Mouse (Mus musculus) liver, postnatal 0 days (tissue): ENCODE data around the gene Olfr541. TPM values are rescaled to one million over a fixed set of nuclear protein-coding genes. Genes with fewer than 3 reads are reported as not detected.
"Not testable (repeated sequence)": the region's sequence is repeated elsewhere in the genome, so short reads cannot be mapped to it uniquely, and the experiment has no call there.

ENCODE experiments used
- ATAC-seq: fragments of 200-750 bp; cut with Nextera tagmentation; 2 replicates; pipeline ENCODE4 v1.8.0; 2017; ENCODE audit warnings: mild to moderate bottlenecking, moderate library complexity
- DNase-seq: peaks from one replicate; pipeline ENCODE4 v3.0.0-alpha.2; 2016
- H3K27ac ChIP-seq: fragments of 300-500 bp; sonication (generic); 2 replicates; pipeline ENCODE4 v1.5.1; 2014; ENCODE audit warnings: antibody characterized with exemption, moderate library complexity, mild to moderate bottlenecking, low read depth
- H3K27me3 ChIP-seq: fragments of 300-500 bp; sonication (generic); 2 replicates; pipeline ENCODE4 v1.6.1; 2014; ENCODE audit warnings: low read length, control low read depth, mixed read lengths; ENCODE audit not compliant: insufficient read depth
- H3K36me3 ChIP-seq: fragments of 300-500 bp; sonication (generic); replicated peaks from 2 replicates; pipeline ENCODE4 v1.6.1; 2014; ENCODE audit warnings: mild to moderate bottlenecking, control low read depth, low read length, moderate library complexity, mixed read lengths; ENCODE audit not compliant: insufficient read depth
- H3K4me1 ChIP-seq: fragments of 300-500 bp; sonication (generic); 2 replicates; pipeline ENCODE4 v1.6.1; 2014; ENCODE audit warnings: antibody characterized with exemption, mild to moderate bottlenecking, control low read depth; ENCODE audit not compliant: insufficient read depth
- H3K4me2 ChIP-seq: fragments of 300-500 bp; sonication (generic); 2 replicates; pipeline ENCODE4 v1.6.1; 2014; ENCODE audit warnings: low read depth, mild to moderate bottlenecking, low read length, moderate library complexity, mixed read lengths
- H3K4me3 ChIP-seq: fragments of 300-500 bp; sonication (generic); 2 replicates; pipeline ENCODE4 v1.5.1; 2014; ENCODE audit warnings: low read depth, low read length
- H3K9ac ChIP-seq: fragments of 300-500 bp; sonication (generic); replicated peaks from 2 replicates; pipeline ENCODE4 v1.6.1; 2014; ENCODE audit warnings: mild to moderate bottlenecking, moderate library complexity
- H3K9me3 ChIP-seq: fragments of 300-500 bp; sonication (generic); 2 replicates; pipeline ENCODE4 v1.6.1; 2016; ENCODE audit warnings: mild to moderate bottlenecking, control low read depth, low read length, mixed read lengths
- CTCF ChIP-seq: sonication (generic); IDR thresholded peaks from 2 replicates; pipeline ENCODE4 v1.5.1; 2016; ENCODE audit warnings: antibody characterized with exemption, low read depth
- EP300 ChIP-seq: IDR thresholded peaks from 2 replicates; pipeline ENCODE4 v1.6.1; 2016; ENCODE audit warnings: antibody characterized with exemption, low read depth, mild to moderate bottlenecking
- WGBS: fragments of 180-500 bp; shearing (Covaris S2); extraction: QIAGEN DNeasy Blood & Tissue Kit; methylation state at CpG from one replicate; pipeline ENCODE4 v1.1.7; 2014; ENCODE audit not compliant: insufficient replicate concordance; 5-methylcytosine and 5-hydroxymethylcytosine counted together
- polyA plus RNA-seq: library from polyadenylated mRNA; unstranded; fragments of >200 nt; fragmentation: Nextera tagmentation; extraction: Ambion mirVana; gene quantifications from 2 replicates; pipeline ENCODE4 v1.2.1, GENCODE M21; 2015

Olfr541 gene
- not detected in 2 replicates for polyA plus RNA-seq

DNA sequence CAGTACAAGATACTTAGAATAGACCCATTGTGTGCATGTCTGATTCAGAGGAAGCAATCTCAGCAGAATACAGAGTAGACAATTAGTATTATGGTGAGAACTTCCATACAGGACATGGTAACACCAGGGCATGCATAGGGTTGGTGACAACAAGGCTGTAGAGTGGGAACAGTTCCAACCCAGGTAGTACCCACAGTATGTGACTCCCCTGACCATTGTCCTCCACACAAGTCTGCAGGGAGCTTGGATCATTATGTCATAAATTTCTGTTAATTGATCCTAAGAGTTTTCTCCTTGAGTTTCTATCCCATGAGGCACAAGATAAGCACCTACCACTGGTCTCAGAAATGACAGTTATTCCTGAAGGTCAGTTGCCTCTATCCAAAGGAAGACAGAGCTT lies at the start of gene Olfr541:
Gene Olfr541 (plus strand): TSS at position 301 of the 400 bp plus-strand sequence.
- H3K9me3 ChIP-seq: no peaks in the 10 kb centered on the region
- ATAC-seq (no peak), DNase-seq (no peak)
- H3K4me1 ChIP-seq: no peaks in the 10 kb centered on the region
- no peaks in the 10 kb centered on the region for H3K36me3 ChIP-seq
- H3K27me3 ChIP-seq: no peaks in the 10 kb centered on the region
- H3K4me3 ChIP-seq: no peak within 1 kb of the TSS
- no peak within 1 kb of the TSS for H3K27ac ChIP-seq
- H3K4me2 ChIP-seq: no peak within 1 kb of the TSS
- H3K9ac ChIP-seq: no peak within 1 kb of the TSS
- TF ChIP-seq CTCF (no peak), EP300 (no peak)

- no peak for TF ChIP-seq CTCF
- no peak for TF ChIP-seq EP300
- 66% methylated on average over 4 of the region's 4 CpGs for WGBS
- Histone ChIP-seq H3K9ac (no peak within 1 kb of the TSS), H3K4me1 (no peaks in the 10 kb centered on the region), H3K9me3 (no peaks in the 10 kb centered on the region), H3K4me2 (no peak within 1 kb of the TSS), H3K36me3 (no peaks in the 10 kb centered on the region), H3K4me3 (no peak within 1 kb of the TSS), H3K27me3 (no peaks in the 10 kb centered on the region), H3K27ac (no peak within 1 kb of the TSS)
- ATAC-seq: no peak
- DNase-seq: no peak
Measured at GRCm38 (mm10) chr7:140659630-140660029, 37.4 kb upstream of the Olfr541 start, which contains the start of gene Olfr539. Gene Olfr539, plus strand, starts transcription at chr7:140659930.

GRCm38 (mm10) chr7:140670693-140671092 lies 26.4 kb upstream of the Olfr541 start:
- not testable (repeated sequence) for H3K4me1 ChIP-seq, H3K36me3 ChIP-seq, H3K27ac ChIP-seq, ATAC-seq, H3K27me3 ChIP-seq, DNase-seq, H3K9ac ChIP-seq, H3K4me3 ChIP-seq, H3K4me2 ChIP-seq, H3K9me3 ChIP-seq
- WGBS: 67% methylated on average over 3 of the region's 3 CpGs

GRCm38 (mm10) chr7:140675863-140676262 lies 21.2 kb upstream of the Olfr541 start:
- Histone ChIP-seq H3K4me3 (no peak overlapping the region), H3K27me3 (no peaks in the 10 kb centered on the region), H3K4me1 (no peaks in the 10 kb centered on the region), H3K4me2 (no peak overlapping the region), H3K27ac (no peak overlapping the region), H3K36me3 (no peaks in the 10 kb centered on the region), H3K9me3 (no peaks in the 10 kb centered on the region), H3K9ac (no peak overlapping the region)
- DNase-seq: no peak
- no peak for TF ChIP-seq CTCF
- no peak for TF ChIP-seq EP300
- 8% methylated on average over 4 of the region's 6 CpGs for WGBS
- no peak for ATAC-seq

DNA sequence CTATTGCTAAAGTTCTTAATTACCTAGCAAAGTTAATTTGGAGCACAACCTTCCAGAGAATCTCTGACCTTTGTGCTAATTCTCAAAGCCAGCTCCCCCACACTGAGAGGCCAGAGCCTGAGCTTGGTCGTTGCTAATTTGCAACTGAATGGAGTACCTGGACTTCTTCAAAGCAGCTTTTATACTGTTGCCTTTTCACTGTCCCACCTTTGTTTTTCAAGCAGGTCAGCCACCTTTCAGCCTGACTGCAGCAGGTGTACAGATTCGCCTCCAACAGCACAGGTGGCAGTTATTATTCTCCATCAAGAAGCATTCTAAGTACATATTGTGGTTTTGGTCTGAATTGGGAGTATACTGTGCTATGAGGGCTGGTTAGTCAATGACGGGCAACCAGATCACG lies 17.5 kb upstream of the Olfr541 start:
- DNase-seq, H3K36me3 ChIP-seq, H3K4me1 ChIP-seq, H3K9me3 ChIP-seq, H3K4me3 ChIP-seq, H3K27ac ChIP-seq, H3K27me3 ChIP-seq, ATAC-seq, H3K9ac ChIP-seq, H3K4me2 ChIP-seq: not testable (repeated sequence)
- 65% methylated on average over 4 of the region's 4 CpGs for WGBS

DNA sequence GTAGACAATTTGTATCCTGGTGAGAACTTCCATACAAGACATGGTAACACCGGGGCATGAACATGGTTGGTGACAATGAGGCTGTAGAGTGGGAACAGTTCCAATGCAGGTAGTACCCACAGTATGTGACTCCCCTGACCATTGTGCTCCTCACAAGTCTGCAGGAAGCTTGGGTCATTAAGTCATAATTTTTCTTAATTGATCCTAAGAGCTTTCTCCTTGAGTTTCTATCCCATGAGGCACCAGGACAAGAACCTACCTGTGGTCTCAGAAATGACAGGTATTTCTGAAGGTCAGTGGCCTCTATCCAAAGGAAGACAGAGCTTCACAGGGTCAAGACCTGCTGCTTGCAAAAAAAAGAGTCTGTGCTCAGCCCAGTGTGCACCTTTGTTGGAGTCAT lies 15.4 kb upstream of the Olfr541 start, which contains the start of gene Olfr45:
Gene Olfr45 (plus strand): TSS at position 301 of the 400 bp plus-strand sequence.
- H3K9me3 ChIP-seq: no peaks in the 10 kb centered on the region
- 69% methylated on average over 1 of the region's 1 CpGs for WGBS
- ATAC-seq (no peak), DNase-seq (no peak)
- no peak within 1 kb of the TSS for H3K4me3 ChIP-seq
- TF ChIP-seq CTCF: no peak
- TF ChIP-seq EP300: no peak
- H3K27me3 ChIP-seq: no peaks in the 10 kb centered on the region
- no peak within 1 kb of the TSS for H3K9ac ChIP-seq
- no peaks in the 10 kb centered on the region for H3K4me1 ChIP-seq
- no peaks in the 10 kb centered on the region for H3K36me3 ChIP-seq
- H3K4me2 ChIP-seq: no peak within 1 kb of the TSS
- H3K27ac ChIP-seq: no peak within 1 kb of the TSS

DNA sequence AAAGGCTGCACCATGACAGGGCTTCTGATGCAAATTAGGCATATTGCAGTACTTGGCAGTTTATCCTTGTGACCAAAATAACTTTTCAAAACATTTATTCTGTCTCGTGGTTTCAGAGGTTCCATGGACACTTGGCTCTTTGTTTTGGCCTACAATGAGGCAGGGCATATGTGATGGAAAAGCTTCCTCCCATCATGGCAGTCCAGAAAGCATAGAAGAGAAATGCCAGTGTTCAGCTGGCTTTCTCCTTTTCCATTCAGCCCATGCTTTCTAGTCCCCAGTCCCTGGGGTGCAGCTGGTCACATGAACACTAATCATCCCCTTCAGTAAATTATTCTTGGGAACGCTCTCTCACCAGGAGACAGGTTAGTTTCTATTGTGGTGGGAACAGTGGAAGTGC lies 9.3 kb downstream of the Olfr541 start:
- no peak overlapping the region for H3K4me2 ChIP-seq
- ATAC-seq (no peak), DNase-seq (no peak)
- H3K27me3 ChIP-seq: no peaks in the 10 kb centered on the region
- 52% methylated on average over 2 of the region's 2 CpGs for WGBS
- H3K9me3 ChIP-seq: no peaks in the 10 kb centered on the region
- no peaks in the 10 kb centered on the region; the same call in 1 of the 2 replicates for H3K4me1 ChIP-seq
- no peak overlapping the region for H3K9ac ChIP-seq
- no peaks in the 10 kb centered on the region for H3K36me3 ChIP-seq
- H3K4me3 ChIP-seq: no peak overlapping the region
- no peak overlapping the region for H3K27ac ChIP-seq
- TF ChIP-seq EP300 (no peak), CTCF (no peak)
